Mouse (Mus musculus) adrenal gland, adult (tissue): ENCODE data around the gene Nbeal1.

Experiments used
- DNase-seq, 2 experiments: peaks; one replicate each; pipeline ENCODE4 v3.0.0; 2022 to 2023; ENCODE audit warnings: low spot score in 1 of 2; ENCODE audit not compliant: inconsistent age in 2 of 2

Nbeal1 gene

DNA sequence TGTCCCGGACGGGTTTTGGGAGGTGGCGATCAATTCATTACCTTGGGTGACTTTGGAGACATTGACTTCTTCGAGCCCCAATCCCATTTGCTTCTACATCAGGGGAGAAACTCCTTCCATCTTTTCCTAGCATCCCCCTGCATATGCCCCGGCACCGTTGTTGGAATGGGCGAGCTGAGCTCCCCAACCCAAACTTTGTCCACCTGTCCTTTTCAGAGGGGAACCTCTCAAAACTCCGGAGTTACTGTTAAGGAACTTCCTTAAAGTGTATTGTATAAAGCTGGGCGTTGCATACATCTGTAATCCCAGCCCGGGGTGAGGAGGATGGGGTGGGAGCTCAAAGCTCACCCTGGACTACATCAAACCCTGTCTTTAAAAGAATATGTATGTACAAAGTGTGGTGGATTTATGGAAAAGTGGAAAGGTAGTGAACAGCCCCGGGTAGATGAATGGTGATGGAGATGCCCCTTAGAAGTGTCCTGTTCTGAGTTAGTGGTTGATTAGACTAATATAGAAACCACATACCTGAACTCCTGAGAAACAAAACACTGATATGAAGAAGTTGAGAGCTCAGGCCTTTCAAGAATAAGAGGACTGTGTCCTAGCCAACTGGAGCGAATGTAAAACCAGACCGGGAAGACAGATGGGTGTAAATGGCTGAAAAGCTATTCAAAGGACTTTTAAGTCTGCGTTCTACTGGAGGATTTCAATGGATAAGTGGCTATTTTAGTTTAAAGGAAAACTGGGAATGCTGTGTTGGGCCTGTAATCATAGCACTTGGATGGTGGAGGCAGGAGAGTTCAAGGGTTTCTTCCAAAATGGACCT, 163.4 kb downstream of the Nbeal1 start:
- no peak for DNase-seq

GRCm38 (mm10) chr1:60344670-60345069, 164.3 kb downstream of the Nbeal1 start:
- DNase-seq = no peak

GRCm38 (mm10) chr1:60345712-60346111, 165.3 kb downstream of the Nbeal1 start:
- peak in 1 of 2 experiments; percentile 27 for DNase-seq

DNA sequence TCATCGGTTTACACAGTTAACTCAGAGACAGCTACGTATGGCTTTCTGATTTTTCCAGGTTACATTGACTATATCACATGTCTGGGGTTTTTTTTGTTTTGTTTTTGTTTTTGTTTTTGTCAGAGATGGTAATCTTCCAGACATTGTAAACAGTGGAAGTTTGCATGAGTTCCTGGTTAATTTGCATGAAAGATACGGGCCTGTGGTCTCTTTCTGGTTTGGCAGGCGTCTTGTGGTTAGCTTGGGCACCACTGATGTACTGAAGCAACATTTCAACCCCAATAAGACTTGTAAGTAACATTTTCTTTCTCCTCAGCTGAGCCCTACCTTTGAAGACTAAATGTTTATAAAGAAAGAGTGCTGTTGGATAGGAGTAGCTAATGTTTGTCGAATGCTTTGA, 172.4 kb downstream of the Nbeal1 start:
- no peak for DNase-seq

DNA sequence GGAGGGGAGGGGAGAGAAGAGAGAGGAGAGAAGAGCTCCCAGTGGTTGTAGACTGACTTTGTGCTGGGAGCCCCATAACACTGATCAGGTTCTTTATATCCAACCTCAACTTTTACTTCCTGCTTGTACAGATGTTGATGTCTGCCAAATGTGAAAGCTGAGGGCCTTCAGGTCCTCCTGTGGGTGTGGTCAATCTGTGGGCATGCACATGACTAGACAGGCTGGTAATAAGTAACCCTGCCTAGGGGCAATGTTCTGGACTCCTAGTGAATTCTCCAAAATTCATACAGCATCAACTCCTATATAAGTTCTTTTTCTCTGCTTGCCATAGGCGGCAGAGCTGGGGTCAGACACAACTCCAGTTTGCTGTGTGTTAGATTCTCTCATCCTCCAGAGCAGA, 181.2 kb downstream of the Nbeal1 start:
- no peak for DNase-seq

DNA sequence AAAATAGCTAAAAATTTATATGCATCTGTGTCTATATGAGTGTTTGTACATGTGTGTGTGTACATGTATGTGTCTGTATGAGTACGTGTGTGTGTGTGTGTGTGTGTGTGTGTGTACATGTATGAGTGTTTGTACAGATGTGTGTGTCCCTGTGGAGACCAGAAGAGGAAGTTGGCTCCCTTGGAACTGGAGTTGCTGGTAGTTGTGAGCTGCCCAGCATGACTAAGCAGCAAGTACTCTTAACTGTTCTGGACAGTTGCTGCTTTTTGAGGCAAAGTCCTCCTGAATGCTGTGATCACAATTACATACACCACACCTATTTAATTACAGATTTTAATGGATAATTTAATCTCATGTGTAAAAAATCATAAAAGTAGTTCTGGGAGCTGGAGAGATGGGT, 196.2 kb downstream of the Nbeal1 start:
- DNase-seq = no peak

GRCm38 (mm10) chr1:60381910-60382309, 201.5 kb downstream of the Nbeal1 start:
- no peak for DNase-seq
